10 mouse cellular contexts compared by ENCODE assay signal in genomic region chr7:79710831-79711230, GRCm38 (mm10). TPM values are rescaled to one million over a fixed set of nuclear protein-coding genes. Genes with fewer than 3 reads are reported as not detected.
A peak's percentile ranks its signal among the peaks of the same experiment; 100 is the strongest.
DNase-seq lines count a peak whose midpoint lies in the region; ATAC-seq and TF ChIP-seq lines count a peak whose summit lies in the region.
"Had no signal": no experiment of that assay in that cellular context is flagged by ENCODE, and none has a peak within 500 bp of the region (broad histone marks: within the 10 kb centered on the region; RNA-seq: fewer than 3 reads in every experiment).

No protein-coding gene starts in this region.

- H3K4me2 ChIP-seq in liver, embryonic 11.5 days = peak overlapping the region; percentile 74; the same call in 1 of the 2 replicates
- no peak overlapping the region for H3K4me2 ChIP-seq in liver, postnatal 0 days (ENCODE audit: low read depth, low read length)
- peak overlapping the region; percentile 53 for H3K4me2 ChIP-seq in hindbrain, embryonic 11.5 days (replicated peaks; ENCODE audit: low read depth, low read length)
- peak overlapping the region; percentile 66 for H3K4me2 ChIP-seq in neural tube, embryonic 13.5 days

- no peaks in the 10 kb centered on the region for H3K36me3 ChIP-seq in liver, embryonic 11.5 days (ENCODE audit: control insufficient read depth, insufficient read depth, low read length)
- no peaks in the 10 kb centered on the region for H3K36me3 ChIP-seq in liver, postnatal 0 days (replicated peaks; ENCODE audit: insufficient read depth, low read length)
- 0 out of 2 replicates have a peak, but pooled peaks cover 2% of the 10 kb centered on the region for H3K36me3 ChIP-seq in hindbrain, embryonic 11.5 days (ENCODE audit: control insufficient read depth, insufficient read depth, low read length)
- no peaks in the 10 kb centered on the region for H3K36me3 ChIP-seq in neural tube, embryonic 13.5 days

- H3K4me3 ChIP-seq in liver, embryonic 11.5 days (ENCODE audit: low read depth, low read length) = no peak overlapping the region
- no peak overlapping the region for H3K4me3 ChIP-seq in liver, postnatal 0 days (ENCODE audit: low read depth, low read length)
- peak overlapping the region; percentile 37 for H3K4me3 ChIP-seq in hindbrain, embryonic 11.5 days (ENCODE audit: low read depth, low read length)
- peak overlapping the region; percentile 49 for H3K4me3 ChIP-seq in neural tube, embryonic 13.5 days

- TF ChIP-seq CTCF in liver, postnatal 0 days (IDR thresholded peaks at IDR 0.05; ENCODE audit: low read depth) = no peak

- 51% methylated on average over 17 of the region's 17 CpGs for WGBS in liver, embryonic 11.5 days
- 63% methylated on average over 17 of the region's 17 CpGs for WGBS in liver, postnatal 0 days (ENCODE audit: insufficient replicate concordance)
- 28% methylated on average over 17 of the region's 17 CpGs for WGBS in hindbrain, embryonic 11.5 days
- 32% methylated on average over 17 of the region's 17 CpGs for WGBS in neural tube, embryonic 13.5 days

- H3K4me1 ChIP-seq in liver, embryonic 11.5 days (replicated peaks; ENCODE audit: control insufficient read depth, insufficient read depth, low read length) = peaks cover 4% of the 10 kb centered on the region; the same call in 1 of the 2 replicates
- peaks cover 7% of the 10 kb centered on the region; the same call in 1 of the 2 replicates for H3K4me1 ChIP-seq in liver, postnatal 0 days (ENCODE audit: insufficient read depth)
- no peaks in the 10 kb centered on the region for H3K4me1 ChIP-seq in hindbrain, embryonic 11.5 days (replicated peaks; ENCODE audit: control insufficient read depth, insufficient read depth, low read length)
- H3K4me1 ChIP-seq in neural tube, embryonic 13.5 days (replicated peaks) = peaks cover 27% of the 10 kb centered on the region

- H3K27me3 ChIP-seq in liver, embryonic 11.5 days (replicated peaks; ENCODE audit: control insufficient read depth, insufficient read depth, low read length) = peaks cover 29% of the 10 kb centered on the region
- H3K27me3 ChIP-seq in liver, postnatal 0 days (ENCODE audit: insufficient read depth, low read length) = peaks cover 31% of the 10 kb centered on the region
- H3K27me3 ChIP-seq in hindbrain, embryonic 11.5 days (ENCODE audit: control insufficient read depth, insufficient read depth, low read length) = peaks cover 2% of the 10 kb centered on the region; the same call in 1 of the 2 replicates
- H3K27me3 ChIP-seq in neural tube, embryonic 13.5 days = peaks cover 6% of the 10 kb centered on the region; the same call in 1 of the 2 replicates

- no peak overlapping the region for H3K9ac ChIP-seq in liver, embryonic 11.5 days (ENCODE audit: low read depth, low read length)
- no peak overlapping the region for H3K9ac ChIP-seq in liver, postnatal 0 days (replicated peaks)
- peak overlapping the region; percentile 47; the same call in 1 of the 2 replicates for H3K9ac ChIP-seq in hindbrain, embryonic 11.5 days (ENCODE audit: low read depth, low read length)
- peak overlapping the region; percentile 70 for H3K9ac ChIP-seq in neural tube, embryonic 13.5 days

- peak; percentile 14 to 33 for DNase-seq in cerebellum, adult 18-20 months
- DNase-seq in cerebellum, postnatal 36 days = no peak
- no peak for DNase-seq in liver, embryonic 11.5 days (ENCODE audit: low spot score)
- DNase-seq in liver, postnatal 0 days = no peak
- no peak for DNase-seq in hindbrain, embryonic 11.5 days (ENCODE audit: low spot score)
- DNase-seq in right cerebral cortex, postnatal 10 days (ENCODE audit: low spot score in 2 of 2) = no peak

- H3K27ac ChIP-seq in liver, embryonic 11.5 days (ENCODE audit: low read depth, low read length) = no peak overlapping the region
- H3K27ac ChIP-seq in liver, postnatal 0 days (ENCODE audit: low read depth) = no peak overlapping the region
- H3K27ac ChIP-seq in hindbrain, embryonic 11.5 days (ENCODE audit: low read depth, low read length) = no peak overlapping the region
- peak overlapping the region; percentile 35; the same call in 1 of the 2 replicates for H3K27ac ChIP-seq in neural tube, embryonic 13.5 days (replicated peaks)

- TF ChIP-seq EP300 in liver, postnatal 0 days (IDR thresholded peaks at IDR 0.05; ENCODE audit: low read depth) = no peak

- no peak for ATAC-seq in liver, embryonic 11.5 days (replicated peaks; ENCODE audit: low FRiP score)
- ATAC-seq in liver, postnatal 0 days = no peak
- no peak for ATAC-seq in hindbrain, embryonic 11.5 days (ENCODE audit: low FRiP score)
- ATAC-seq in neural tube, embryonic 13.5 days (ENCODE audit: low read depth) = no peak
- ATAC-seq in monocyte, adult 5-6 weeks (replicated peaks; ENCODE audit: insufficient number of reproducible peaks, low FRiP score, low TSS enrichment, poor library complexity, severe bottlenecking) = no peak

- no peaks in the 10 kb centered on the region for H3K9me3 ChIP-seq in liver, embryonic 11.5 days (ENCODE audit: control insufficient read depth, low read length)
- no peaks in the 10 kb centered on the region for H3K9me3 ChIP-seq in liver, postnatal 0 days (ENCODE audit: low read length)
- H3K9me3 ChIP-seq in hindbrain, embryonic 11.5 days (ENCODE audit: control insufficient read depth, low read length) = no peaks in the 10 kb centered on the region
- H3K9me3 ChIP-seq in neural tube, embryonic 13.5 days = no peaks in the 10 kb centered on the region

RNA-seq across cellular contexts. Expression of gene Kif7, which starts 4.7 kb away (rescaled TPM):
- 2.3 and 3.0 TPM in 2 replicates for polyA plus RNA-seq in liver, embryonic 11.5 days (2014; fragmentation: Nextera tagmentation; extraction: Ambion mirVana)
- polyA plus RNA-seq in liver, postnatal 0 days (2015; fragmentation: Nextera tagmentation; extraction: Ambion mirVana) = 0.15 and 0.19 TPM in 2 replicates
- 2.7 and 3.0 TPM in 2 replicates for polyA plus RNA-seq in hindbrain, embryonic 11.5 days (2014; fragmentation: Nextera tagmentation; extraction: Ambion mirVana)
- 1.7 and 2.1 TPM in 2 replicates for polyA plus RNA-seq in neural tube, embryonic 13.5 days (2015; fragmentation: Nextera tagmentation; extraction: Ambion mirVana)
- 0.19 TPM in 1 of 3 replicates, not detected in the others for total RNA-seq in monocyte, adult 5-6 weeks (2017)

RNA-seq across cellular contexts. Expression of gene Plin1, which starts 21.9 kb away (rescaled TPM):
- not detected in 2 replicates for polyA plus RNA-seq in liver, embryonic 11.5 days (2014; fragmentation: Nextera tagmentation; extraction: Ambion mirVana)
- polyA plus RNA-seq in liver, postnatal 0 days (2015; fragmentation: Nextera tagmentation; extraction: Ambion mirVana) = not detected in 2 replicates
- polyA plus RNA-seq in hindbrain, embryonic 11.5 days (2014; fragmentation: Nextera tagmentation; extraction: Ambion mirVana) = not detected in 2 replicates
- not detected in 2 replicates for polyA plus RNA-seq in neural tube, embryonic 13.5 days (2015; fragmentation: Nextera tagmentation; extraction: Ambion mirVana)
- not detected in 3 replicates for total RNA-seq in monocyte, adult 5-6 weeks (2017)
- total RNA-seq: hematopoietic stem cell, adult 5-6 weeks had no signal
- polyA plus RNA-seq: limb, embryonic 11.5 days had no signal

RNA-seq across cellular contexts. Expression of gene Pex11a, which starts 32.1 kb away (rescaled TPM):
- 2.3 and 2.9 TPM in 2 replicates for polyA plus RNA-seq in liver, embryonic 11.5 days (2014; fragmentation: Nextera tagmentation; extraction: Ambion mirVana)
- polyA plus RNA-seq in liver, postnatal 0 days (2015; fragmentation: Nextera tagmentation; extraction: Ambion mirVana) = 13.5 and 16.1 TPM in 2 replicates
- 7.6 and 8.4 TPM in 2 replicates for polyA plus RNA-seq in hindbrain, embryonic 11.5 days (2014; fragmentation: Nextera tagmentation; extraction: Ambion mirVana)
- polyA plus RNA-seq in neural tube, embryonic 13.5 days (2015; fragmentation: Nextera tagmentation; extraction: Ambion mirVana) = 11.3 and 12.0 TPM in 2 replicates
- 1.1 to 2.5 TPM in 2 of 3 replicates, not detected in the other for total RNA-seq in monocyte, adult 5-6 weeks (2017)

RNA-seq across cellular contexts. Expression of gene Wdr93, which starts 32.1 kb away (rescaled TPM):
- 0.21 TPM in 1 of 2 replicates, not detected in the other for polyA plus RNA-seq in liver, embryonic 11.5 days (2014; fragmentation: Nextera tagmentation; extraction: Ambion mirVana)
- polyA plus RNA-seq in liver, postnatal 0 days (2015; fragmentation: Nextera tagmentation; extraction: Ambion mirVana) = 0.11 and 0.19 TPM in 2 replicates
- polyA plus RNA-seq in hindbrain, embryonic 11.5 days (2014; fragmentation: Nextera tagmentation; extraction: Ambion mirVana) = 0.19 and 0.60 TPM in 2 replicates
- polyA plus RNA-seq in neural tube, embryonic 13.5 days (2015; fragmentation: Nextera tagmentation; extraction: Ambion mirVana) = 0.17 TPM in 1 of 2 replicates, not detected in the other
- not detected in 3 replicates for total RNA-seq in monocyte, adult 5-6 weeks (2017)
- total RNA-seq: hematopoietic stem cell, adult 5-6 weeks had no signal

RNA-seq across cellular contexts. Expression of gene Ticrr, which starts 50.8 kb away (rescaled TPM):
- 16.2 and 17.2 TPM in 2 replicates for polyA plus RNA-seq in liver, embryonic 11.5 days (2014; fragmentation: Nextera tagmentation; extraction: Ambion mirVana)
- polyA plus RNA-seq in liver, postnatal 0 days (2015; fragmentation: Nextera tagmentation; extraction: Ambion mirVana) = 2.2 and 2.5 TPM in 2 replicates
- 11.8 and 16.6 TPM in 2 replicates for polyA plus RNA-seq in hindbrain, embryonic 11.5 days (2014; fragmentation: Nextera tagmentation; extraction: Ambion mirVana)
- 1.7 and 1.8 TPM in 2 replicates for polyA plus RNA-seq in neural tube, embryonic 13.5 days (2015; fragmentation: Nextera tagmentation; extraction: Ambion mirVana)
- 0.29 to 1.5 TPM (median 0.75 TPM) in 3 replicates for total RNA-seq in monocyte, adult 5-6 weeks (2017)

Comparison
In these comparisons a context has a peak if more than half of its experiments do, and no peak if none do; other contexts are left out.
1. DNase-seq: peak in cerebellum, adult 18-20 months (2 of 2); none in cerebellum, postnatal 36 days (0 of 2), liver, embryonic 11.5 days (single experiment), liver, postnatal 0 days (single experiment), hindbrain, embryonic 11.5 days (single experiment) and right cerebral cortex, postnatal 10 days (0 of 2).
2. H3K4me3 ChIP-seq: peak in hindbrain, embryonic 11.5 days (single experiment) and neural tube, embryonic 13.5 days (single experiment); none in liver, embryonic 11.5 days (single experiment) and liver, postnatal 0 days (single experiment).
3. H3K9ac ChIP-seq: peak in hindbrain, embryonic 11.5 days (single experiment) and neural tube, embryonic 13.5 days (single experiment); none in liver, embryonic 11.5 days (single experiment) and liver, postnatal 0 days (single experiment).